Mouse (Mus musculus): ENCODE results near the gene Pcdh15.

GRCm38 (mm10) chr10:74625715-74626114 is 1526.6 kb downstream of the Pcdh15 start:
- TF ChIP-seq EP300 (optimal IDR thresholded peaks at IDR 0.05) (no peak), CTCF (IDR thresholded peaks at IDR 0.05; ENCODE audit: low read depth) (no peak)
